Mouse (Mus musculus): ENCODE results near the gene Nrde2.

DNA sequence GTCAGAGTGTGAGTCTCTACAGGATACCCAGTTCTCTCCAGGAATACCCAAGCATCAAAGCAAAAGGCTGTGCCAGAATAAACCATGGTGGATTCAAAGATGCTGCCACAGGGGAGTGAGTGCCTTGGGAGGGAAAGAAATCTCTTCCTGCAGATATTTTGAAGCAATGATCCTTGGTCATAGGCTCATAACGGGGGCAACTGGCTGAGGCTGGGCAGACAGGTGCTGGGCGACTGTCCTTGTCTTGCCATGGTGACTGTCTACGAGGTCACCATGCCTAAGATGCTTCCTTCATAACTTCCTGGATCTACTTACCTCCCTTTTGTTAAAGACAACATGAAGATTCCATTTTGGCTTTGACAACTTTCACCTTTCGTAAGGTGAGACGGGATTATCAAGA is 54.9 kb downstream of the Nrde2 start:
- TF ChIP-seq CTCF (IDR thresholded peaks at IDR 0.05; ENCODE audit: borderline replicate concordance, insufficient read depth, low read depth, low read length) (no peak), POLR2A (IDR thresholded peaks at IDR 0.05; ENCODE audit: borderline replicate concordance, insufficient read depth, low read length) (no peak)

Measured in cerebellum, adult 2 months (tissue).